ENCODE assay signal across 14 mouse cellular contexts in the genomic region with DNA sequence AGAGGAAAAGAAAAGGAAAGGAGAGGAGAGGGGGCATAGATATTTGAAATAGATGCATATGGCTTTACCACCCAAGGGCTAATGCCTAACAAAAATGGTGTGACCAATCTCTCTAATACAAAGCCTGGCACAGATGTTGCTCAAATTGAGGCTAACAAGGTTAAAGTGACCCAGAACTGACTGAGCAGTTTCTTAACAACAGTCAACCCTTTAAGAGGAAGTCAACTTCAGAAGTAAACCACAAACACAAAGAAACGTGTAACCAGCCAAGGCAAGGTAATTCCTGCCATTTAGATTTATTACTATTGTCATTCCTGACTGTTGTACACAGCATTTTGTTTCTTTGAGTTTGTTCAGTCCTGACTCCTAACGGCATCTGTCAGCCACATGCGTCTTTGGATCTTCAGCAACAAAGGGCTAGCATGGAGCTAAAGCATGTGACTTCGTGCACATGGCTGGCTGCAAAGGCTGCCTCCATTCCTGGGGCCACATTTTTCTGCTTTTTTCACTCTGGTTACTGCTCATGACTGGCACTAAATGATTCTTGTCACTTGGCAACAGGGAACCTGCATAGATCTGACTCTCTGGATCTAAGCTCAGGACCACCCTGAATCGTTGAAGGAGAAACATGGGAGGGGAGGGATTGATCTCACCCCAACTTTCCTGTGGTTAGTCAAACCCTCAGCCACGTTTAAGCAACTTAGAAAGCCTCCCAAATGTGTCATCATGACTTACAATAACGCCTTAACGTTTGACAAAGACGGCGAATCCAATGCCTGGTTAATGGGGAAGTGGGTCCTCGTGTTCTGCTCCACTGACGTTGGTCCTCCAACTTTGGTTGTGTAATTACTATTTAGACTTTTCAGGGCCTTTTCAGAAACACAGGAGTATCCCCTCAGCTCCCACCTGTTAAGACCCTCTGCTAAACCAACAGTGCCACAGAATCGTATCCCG.
A peak's percentile ranks its signal among the peaks of the same experiment; 100 is the strongest.
DNase-seq lines count a peak whose midpoint lies in the region; ATAC-seq lines count a peak whose summit lies in the region.
"Had no signal": no experiment of that assay in that cellular context is flagged by ENCODE, and none has a peak within 500 bp of the region (broad histone marks: within the 10 kb centered on the region; RNA-seq: fewer than 3 reads in every experiment).

No protein-coding gene starts in this region.

- H3K9me3 ChIP-seq in embryonic facial prominence, embryonic 11.5 days (replicated peaks; ENCODE audit: control insufficient read depth, low read length), result no peaks in the 10 kb centered on the region
- no peaks in the 10 kb centered on the region for H3K9me3 ChIP-seq in embryonic facial prominence, embryonic 10.5 days
- no peaks in the 10 kb centered on the region for H3K9me3 ChIP-seq in embryonic facial prominence, embryonic 14.5 days (ENCODE audit: control insufficient read depth, low read length)
- H3K9me3 ChIP-seq: stomach, embryonic 15.5 days had no signal

- H3K27me3 ChIP-seq in embryonic facial prominence, embryonic 11.5 days (ENCODE audit: control insufficient read depth, insufficient read depth, low read length), result no peaks in the 10 kb centered on the region
- H3K27me3 ChIP-seq in embryonic facial prominence, embryonic 10.5 days (replicated peaks; ENCODE audit: low read depth, poor library complexity, severe bottlenecking), result no peaks in the 10 kb centered on the region
- H3K27me3 ChIP-seq in embryonic facial prominence, embryonic 14.5 days (replicated peaks; ENCODE audit: control insufficient read depth, insufficient read depth, low read length), result no peaks in the 10 kb centered on the region
- H3K27me3 ChIP-seq: stomach, embryonic 15.5 days had no signal

- H3K4me2 ChIP-seq in embryonic facial prominence, embryonic 11.5 days (ENCODE audit: low read depth, low read length), result no peak overlapping the region
- H3K4me2 ChIP-seq in embryonic facial prominence, embryonic 14.5 days (ENCODE audit: low read depth, low read length), result no peak overlapping the region
- H3K4me2 ChIP-seq: stomach, embryonic 15.5 days had no signal

- H3K4me3 ChIP-seq in embryonic facial prominence, embryonic 11.5 days (ENCODE audit: low read depth, low read length), result no peak overlapping the region
- H3K4me3 ChIP-seq in embryonic facial prominence, embryonic 10.5 days, result no peak overlapping the region
- no peak overlapping the region for H3K4me3 ChIP-seq in embryonic facial prominence, embryonic 14.5 days (ENCODE audit: low read depth, low read length)
- H3K4me3 ChIP-seq: stomach, embryonic 15.5 days had no signal

- DNase-seq in embryonic facial prominence, embryonic 11.5 days (ENCODE audit: low spot score), result peak; percentile 23
- no peak for DNase-seq in embryonic facial prominence, embryonic 10.5 days (ENCODE audit: low spot score)
- peak; percentile 39 for DNase-seq in 416B (ENCODE audit: low read depth)
- DNase-seq in embryonic facial prominence, embryonic 14.5 days (ENCODE audit: low spot score), result peak; percentile 75
- no peak for DNase-seq in cerebellum, adult 11 months
- DNase-seq in layer of hippocampus, postnatal 25 days (ENCODE audit: extremely low spot score in 1 of 2, low spot score in 1 of 2), result no peak
- DNase-seq in cerebellum, adult 9-10 months, result no peak
- DNase-seq: forebrain, postnatal 0 days; kidney, postnatal 4 days; lung, adult 2 months; right cerebral cortex, postnatal 4 days had no signal

- H3K36me3 ChIP-seq in embryonic facial prominence, embryonic 11.5 days (replicated peaks; ENCODE audit: control insufficient read depth, insufficient read depth, low read depth, low read length), result no peaks in the 10 kb centered on the region
- H3K36me3 ChIP-seq in embryonic facial prominence, embryonic 10.5 days (replicated peaks), result no peaks in the 10 kb centered on the region
- H3K36me3 ChIP-seq in embryonic facial prominence, embryonic 14.5 days (ENCODE audit: control insufficient read depth, insufficient read depth, low read length), result no peaks in the 10 kb centered on the region
- H3K36me3 ChIP-seq: stomach, embryonic 15.5 days had no signal

- no peak for ATAC-seq in embryonic facial prominence, embryonic 11.5 days (replicated peaks; ENCODE audit: insufficient number of reproducible peaks, low FRiP score, low TSS enrichment, low read depth)
- ATAC-seq in embryonic facial prominence, embryonic 14.5 days (ENCODE audit: low read depth), result no peak
- peak; percentile 86 for ATAC-seq in megakaryocyte, adult 5-6 weeks (ENCODE audit: poor library complexity, severe bottlenecking)
- ATAC-seq: forebrain, postnatal 0 days; midbrain, embryonic 16.5 days had no signal

- H3K9ac ChIP-seq in embryonic facial prominence, embryonic 11.5 days (replicated peaks; ENCODE audit: low read length), result no peak overlapping the region
- H3K9ac ChIP-seq in embryonic facial prominence, embryonic 14.5 days (ENCODE audit: low read depth, low read length), result no peak overlapping the region
- H3K9ac ChIP-seq: forebrain, postnatal 0 days; stomach, embryonic 15.5 days had no signal

- H3K27ac ChIP-seq in embryonic facial prominence, embryonic 11.5 days (replicated peaks; ENCODE audit: low read depth, low read length), result no peak overlapping the region
- H3K27ac ChIP-seq in embryonic facial prominence, embryonic 10.5 days (replicated peaks), result no peak overlapping the region
- H3K27ac ChIP-seq in embryonic facial prominence, embryonic 14.5 days (replicated peaks; ENCODE audit: low read depth, low read length), result 0 out of 2 replicates have a peak overlapping the region, but pooled peaks have one; percentile 21
- H3K27ac ChIP-seq: stomach, embryonic 15.5 days had no signal

- WGBS in embryonic facial prominence, embryonic 11.5 days, result 78% methylated on average over 14 of the region's 14 CpGs
- 84% methylated on average over 14 of the region's 14 CpGs for WGBS in embryonic facial prominence, embryonic 10.5 days
- 68% methylated on average over 14 of the region's 14 CpGs for WGBS in embryonic facial prominence, embryonic 14.5 days

- H3K4me1 ChIP-seq in embryonic facial prominence, embryonic 11.5 days (ENCODE audit: control insufficient read depth, insufficient read depth, low read length), result no peaks in the 10 kb centered on the region
- peaks cover 14% of the 10 kb centered on the region for H3K4me1 ChIP-seq in embryonic facial prominence, embryonic 10.5 days
- no peaks in the 10 kb centered on the region; the same call in 1 of the 2 replicates for H3K4me1 ChIP-seq in embryonic facial prominence, embryonic 14.5 days (ENCODE audit: control insufficient read depth, insufficient read depth, low read length)
- H3K4me1 ChIP-seq: stomach, embryonic 15.5 days had no signal

Comparison
In these comparisons a context has a peak if more than half of its experiments do, and no peak if none do; other contexts are left out.
1. DNase-seq: peak in embryonic facial prominence, embryonic 11.5 days (single experiment), 416B (single experiment) and embryonic facial prominence, embryonic 14.5 days (single experiment); none in embryonic facial prominence, embryonic 10.5 days (single experiment), cerebellum, adult 11 months (single experiment), layer of hippocampus, postnatal 25 days (0 of 2) and cerebellum, adult 9-10 months (single experiment).